Mouse (Mus musculus): ENCODE results near the gene Per3.

The Per3 gene

DNA sequence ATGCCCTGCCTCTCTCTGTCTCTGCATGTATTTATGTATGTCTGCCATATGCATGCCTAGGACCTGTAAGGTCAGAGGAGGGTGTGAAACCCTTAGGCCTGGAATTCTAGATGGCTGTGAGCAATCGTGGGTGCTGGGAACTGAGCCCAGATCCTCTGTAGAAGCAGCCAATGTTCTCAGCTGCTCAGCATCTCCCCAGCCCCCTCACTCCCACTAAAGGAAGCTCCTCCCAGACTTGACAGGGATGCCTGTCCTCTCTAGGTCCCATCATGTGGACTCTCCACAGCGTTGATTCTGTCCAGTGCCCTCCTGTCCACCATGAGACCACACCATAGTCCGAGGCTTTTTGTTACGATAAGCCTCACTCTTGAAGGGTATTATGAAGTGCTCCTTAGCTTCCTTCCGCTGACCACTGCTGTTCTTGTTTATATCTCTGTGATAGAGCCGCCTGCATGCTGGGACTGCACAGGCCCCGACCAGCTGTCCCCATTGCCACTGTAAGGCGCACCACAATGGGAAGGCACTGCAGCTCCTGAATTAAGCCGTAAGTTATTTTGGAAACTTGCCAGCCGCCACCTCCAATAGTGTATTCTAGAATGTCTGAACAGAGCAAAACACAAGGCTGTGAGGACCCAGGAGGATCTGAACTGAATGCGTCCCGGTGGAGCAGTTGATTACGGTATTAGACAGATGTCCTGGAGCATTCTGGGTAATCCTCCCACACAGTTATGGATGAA is 87.9 kb downstream of the Per3 start:
- DNase-seq: no peak
